Mouse (Mus musculus): ENCODE measurements around the gene Canx. TPM values are rescaled to one million over a fixed set of nuclear protein-coding genes. Genes with fewer than 3 reads are reported as not detected.
"Not testable (repeated sequence)": the region's sequence is repeated elsewhere in the genome, so short reads cannot be mapped to it uniquely, and the experiment has no call there.

The Canx gene
- 100 to 1,000 TPM in 24 of 26 experiments, 10 to 100 TPM in 2; 86.0 to 180 (median 131) TPM for total RNA-seq (2018; cell fraction: chromatin; rRNA removed)
- total RNA-seq (2018; cell fraction: cytosol; rRNA removed), result 100 to 1,000 TPM; 290 to 579 (median 440) TPM
- total RNA-seq (2018; cell fraction: nucleus; rRNA removed), result 100 to 1,000 TPM; 153 to 807 (median 584) TPM
- 353 to 731 TPM (median 370 TPM) in 3 replicates for polyA plus RNA-seq (2018)

DNA sequence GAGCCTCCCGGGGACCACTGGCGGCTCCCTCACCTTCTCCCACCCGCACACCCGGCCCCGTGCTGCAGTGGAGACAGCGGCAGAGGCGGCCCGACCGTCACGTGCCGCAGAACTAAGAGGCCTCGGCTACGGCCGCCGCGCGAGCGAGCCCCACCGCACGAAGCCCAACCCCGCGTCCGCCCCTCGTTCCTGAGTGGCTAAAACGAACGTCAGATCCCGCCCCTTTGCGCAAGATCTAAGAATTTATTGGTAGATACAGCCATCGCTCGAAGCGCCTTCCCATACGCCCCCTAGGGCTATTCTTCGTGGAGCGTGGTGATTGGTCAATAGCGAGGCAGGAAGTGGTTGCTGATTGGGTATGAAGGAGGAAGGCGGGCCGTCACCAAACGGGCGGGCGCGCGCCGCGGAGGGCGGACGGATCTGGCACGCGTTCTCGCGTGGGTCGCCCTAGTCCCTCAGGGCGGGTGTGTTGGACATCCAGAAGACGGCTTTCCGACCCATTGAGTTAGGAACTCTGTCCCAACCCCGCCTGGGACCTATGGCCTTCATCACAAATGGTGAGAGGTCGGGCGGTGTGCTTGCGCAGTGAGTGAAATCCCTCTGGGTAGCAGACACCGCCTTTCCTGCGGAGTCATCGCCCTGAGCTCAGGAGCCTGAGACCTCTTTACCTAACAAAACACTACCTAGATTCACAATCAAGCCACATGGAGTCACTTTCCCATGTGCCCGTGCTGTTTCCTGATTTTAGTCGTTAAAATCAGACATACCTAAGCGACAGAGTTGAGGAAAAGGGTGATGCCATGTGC lies at the start of gene Canx:
Canx (minus strand) TSS at position 178 of the 806 bp plus-strand sequence.
- Histone ChIP-seq H3K4me3 (ENCODE audit: inconsistent target) (peak within 1 kb of the TSS; percentile 84), H3K36me3 (ENCODE audit: inconsistent target) (no peaks in the 10 kb centered on the region), H3K27ac (peak within 1 kb of the TSS; percentile 82), H3K79me2 (ENCODE audit: inconsistent target) (peaks cover 45% of the 10 kb centered on the region)
- WGBS (ENCODE audit: missing documents), result 1% methylated on average over 64 of the region's 64 CpGs

DNA sequence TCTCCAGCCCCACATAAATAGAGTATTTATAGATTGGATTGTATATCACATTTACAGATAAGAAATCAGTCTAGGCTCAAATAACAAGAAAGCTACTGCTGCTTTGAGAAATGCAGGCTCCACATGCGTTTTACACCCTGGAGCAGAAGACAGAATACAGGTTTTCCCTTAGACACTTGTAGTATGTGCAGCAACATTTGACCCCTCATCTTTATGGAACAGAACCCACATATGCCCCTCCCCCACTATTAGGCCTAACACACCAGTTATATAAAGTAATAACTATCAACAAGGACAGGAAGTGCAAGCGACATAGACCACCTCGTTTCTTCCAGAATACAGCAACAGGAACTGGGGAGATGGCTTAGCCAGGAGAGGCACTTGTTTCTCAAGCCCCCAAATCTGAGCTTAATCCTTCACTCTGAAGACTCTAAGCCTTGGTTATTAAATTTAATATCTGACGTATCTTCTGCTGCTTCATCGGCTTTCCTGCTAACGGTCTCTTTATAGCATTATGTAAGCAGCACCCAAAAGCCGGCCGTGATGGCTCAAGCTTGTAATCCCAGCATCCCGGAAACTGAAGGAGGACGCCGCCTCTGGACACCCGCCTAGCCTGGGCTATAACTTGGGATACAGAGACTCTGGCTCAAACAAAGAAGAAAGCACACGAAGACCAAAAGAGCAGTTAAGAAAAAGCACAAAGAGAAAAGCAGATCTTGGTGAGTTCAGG lies 49.0 kb upstream of the Canx start:
- Histone ChIP-seq H3K4me3 (ENCODE audit: inconsistent target) (no peak overlapping the region), H3K27ac (no peak overlapping the region), H3K36me3 (ENCODE audit: inconsistent target) (0 out of 2 replicates have a peak, but pooled peaks cover 2% of the 10 kb centered on the region), H3K79me2 (ENCODE audit: inconsistent target) (peaks cover 11% of the 10 kb centered on the region)
- 93% methylated on average over 13 of the region's 13 CpGs for WGBS (ENCODE audit: missing documents)

DNA sequence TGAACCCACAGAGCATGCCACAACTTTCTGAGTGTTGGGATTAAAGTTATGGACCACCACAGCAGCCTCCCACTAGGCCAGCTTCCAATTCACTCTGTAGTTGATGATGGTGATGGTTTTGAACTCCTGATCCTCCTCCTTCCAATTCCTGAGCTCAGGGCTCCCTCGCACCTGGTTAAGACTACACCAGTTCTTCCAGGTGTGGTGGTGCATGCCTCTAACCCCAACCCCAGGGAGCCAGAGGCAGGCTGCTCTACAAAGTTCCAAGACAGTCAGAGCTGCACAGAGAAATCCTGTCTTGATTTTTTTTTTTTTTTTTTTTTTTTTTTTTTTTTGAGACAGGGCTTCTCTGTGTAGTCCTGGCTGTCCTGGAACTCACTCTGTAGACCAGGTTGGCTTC lies 48.1 kb upstream of the Canx start:
- WGBS (ENCODE audit: missing documents), result 100% methylated on average over 1 of the region's 1 CpGs
- Histone ChIP-seq H3K27ac (no peak overlapping the region), H3K79me2 (ENCODE audit: inconsistent target) (peaks cover 3% of the 10 kb centered on the region), H3K36me3 (ENCODE audit: inconsistent target) (no peaks in the 10 kb centered on the region), H3K4me3 (ENCODE audit: inconsistent target) (no peak overlapping the region)

DNA sequence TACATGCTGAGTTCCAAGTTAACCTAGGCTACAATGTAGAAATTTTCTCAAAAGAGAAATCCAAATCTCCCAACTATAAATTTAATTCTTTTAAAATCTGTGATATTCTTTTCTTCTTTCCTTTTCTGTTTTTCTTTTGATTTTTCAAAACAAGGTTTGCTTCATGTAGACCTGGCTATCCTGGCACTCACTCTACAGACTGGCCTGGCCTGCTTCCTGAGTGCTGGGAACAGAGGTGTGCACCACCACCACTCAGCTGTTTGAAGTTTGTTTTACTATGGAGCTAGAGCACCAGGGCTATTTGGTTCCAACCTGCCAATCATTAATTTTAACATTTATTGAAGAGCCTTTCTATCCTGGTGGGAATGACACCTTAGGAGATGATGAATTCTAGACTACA lies 47.6 kb upstream of the Canx start:
- H3K79me2 ChIP-seq (ENCODE audit: inconsistent target), result no peaks in the 10 kb centered on the region
- H3K4me3 ChIP-seq (ENCODE audit: inconsistent target), result no peak overlapping the region
- H3K36me3 ChIP-seq (ENCODE audit: inconsistent target), result no peaks in the 10 kb centered on the region
- H3K27ac ChIP-seq, result no peak overlapping the region

DNA sequence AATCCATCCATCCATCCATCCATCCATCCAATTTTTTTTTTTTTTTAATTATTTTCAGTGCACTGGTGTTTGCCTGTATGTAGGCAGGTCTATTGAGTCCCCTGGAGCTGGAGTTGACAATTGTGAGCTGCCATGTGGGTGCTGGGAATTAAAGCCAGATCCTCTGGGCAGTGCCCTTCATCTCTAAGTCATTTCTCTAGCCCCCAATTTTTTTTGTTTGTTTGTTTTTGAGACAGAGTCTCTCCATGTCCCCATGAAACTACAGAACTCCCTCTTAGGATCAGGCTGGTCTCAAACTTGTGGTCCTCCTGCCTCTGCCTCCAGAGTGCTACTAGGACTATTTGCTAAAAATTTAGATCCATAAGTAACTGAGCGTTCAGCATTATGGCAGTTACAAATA lies 46.4 kb upstream of the Canx start:
- H3K4me3 ChIP-seq (ENCODE audit: inconsistent target), result no peak overlapping the region
- H3K36me3 ChIP-seq (ENCODE audit: inconsistent target), result no peaks in the 10 kb centered on the region
- no peaks in the 10 kb centered on the region for H3K79me2 ChIP-seq (ENCODE audit: inconsistent target)
- no peak overlapping the region for H3K27ac ChIP-seq
- WGBS (ENCODE audit: missing documents), result 100% methylated on average over 1 of the region's 1 CpGs

DNA sequence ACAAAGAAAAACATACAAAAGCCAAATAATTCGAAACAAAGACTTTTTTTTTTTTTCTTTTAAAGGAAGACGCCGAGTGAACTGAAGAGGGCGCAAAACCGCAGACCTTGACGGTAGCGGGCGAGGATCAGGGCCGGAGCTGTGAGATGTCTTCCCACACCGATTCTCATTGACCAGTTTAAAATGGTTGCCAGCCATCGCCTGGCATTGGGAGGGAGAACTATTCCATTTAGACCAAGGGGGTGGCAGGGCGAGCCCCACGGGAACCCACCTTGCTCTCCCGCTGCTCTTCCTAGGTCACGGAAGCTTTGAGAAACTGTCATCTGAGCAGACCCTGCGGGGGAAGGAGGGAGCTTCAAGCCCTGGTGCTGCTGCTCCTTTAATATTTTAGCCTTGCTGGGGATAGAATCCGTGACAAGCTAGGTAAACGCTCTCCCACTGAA lies 45.9 kb upstream of the Canx start:
- H3K4me3 ChIP-seq (ENCODE audit: inconsistent target), result no peak overlapping the region
- H3K79me2 ChIP-seq (ENCODE audit: inconsistent target), result no peaks in the 10 kb centered on the region
- WGBS (ENCODE audit: missing documents), result 9% methylated on average over 18 of the region's 18 CpGs
- H3K36me3 ChIP-seq (ENCODE audit: inconsistent target), result no peaks in the 10 kb centered on the region
- no peak overlapping the region for H3K27ac ChIP-seq

DNA sequence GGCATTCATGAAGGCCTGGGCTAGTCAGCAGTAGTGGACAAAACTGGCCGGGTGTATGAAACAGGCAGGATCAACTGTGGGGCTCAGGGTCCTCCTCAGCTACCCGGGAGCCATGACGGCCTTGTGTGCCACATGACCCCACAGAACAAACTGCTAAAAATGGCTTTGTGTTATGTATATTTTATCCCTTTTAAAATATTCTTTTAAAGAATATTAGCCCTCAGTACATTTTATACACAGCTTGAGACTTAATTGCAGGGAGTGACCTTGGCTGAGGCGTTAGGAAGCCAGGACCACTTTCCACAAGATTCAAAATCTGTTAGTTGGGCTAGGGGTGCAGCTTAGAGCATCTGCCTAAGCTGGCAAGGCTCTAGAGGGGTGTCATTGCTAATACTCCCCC lies 45.5 kb upstream of the Canx start:
- WGBS (ENCODE audit: missing documents), result 90% methylated on average over 4 of the region's 4 CpGs
- Histone ChIP-seq H3K36me3 (ENCODE audit: inconsistent target) (no peaks in the 10 kb centered on the region), H3K27ac (no peak overlapping the region), H3K79me2 (ENCODE audit: inconsistent target) (no peaks in the 10 kb centered on the region), H3K4me3 (ENCODE audit: inconsistent target) (no peak overlapping the region)

DNA sequence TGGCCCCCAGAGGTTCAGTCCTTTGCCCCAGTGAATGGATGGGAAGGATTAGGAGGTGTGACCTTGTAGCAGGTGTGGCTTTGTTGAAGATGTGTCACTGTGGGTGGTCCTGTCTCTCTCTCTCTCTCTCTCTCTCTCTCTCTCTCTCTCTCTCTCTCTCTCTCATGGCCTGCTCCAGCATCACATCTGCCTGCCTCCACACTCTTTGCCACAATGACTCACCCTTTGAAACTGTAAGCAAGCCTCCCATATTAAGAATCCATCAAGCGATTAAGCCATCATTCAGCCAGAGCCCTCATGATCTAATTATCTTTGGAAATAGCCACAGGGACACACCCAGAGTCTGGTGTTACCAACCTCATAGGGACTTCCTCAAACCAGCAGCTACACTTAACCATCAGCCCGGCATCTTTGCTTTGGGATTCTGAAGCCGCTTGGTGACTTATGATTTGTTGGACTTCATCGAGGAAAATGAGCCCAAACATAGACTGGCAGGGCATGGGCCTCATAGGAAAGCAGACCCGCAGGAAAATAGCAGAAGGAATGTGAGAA lies 44.0 kb upstream of the Canx start:
- WGBS (ENCODE audit: missing documents), result 57% methylated on average over 5 of the region's 5 CpGs
- peak overlapping the region; percentile 50 for H3K27ac ChIP-seq
- no peak overlapping the region for H3K4me3 ChIP-seq (ENCODE audit: inconsistent target)
- no peaks in the 10 kb centered on the region for H3K36me3 ChIP-seq (ENCODE audit: inconsistent target)
- no peaks in the 10 kb centered on the region for H3K79me2 ChIP-seq (ENCODE audit: inconsistent target)

DNA sequence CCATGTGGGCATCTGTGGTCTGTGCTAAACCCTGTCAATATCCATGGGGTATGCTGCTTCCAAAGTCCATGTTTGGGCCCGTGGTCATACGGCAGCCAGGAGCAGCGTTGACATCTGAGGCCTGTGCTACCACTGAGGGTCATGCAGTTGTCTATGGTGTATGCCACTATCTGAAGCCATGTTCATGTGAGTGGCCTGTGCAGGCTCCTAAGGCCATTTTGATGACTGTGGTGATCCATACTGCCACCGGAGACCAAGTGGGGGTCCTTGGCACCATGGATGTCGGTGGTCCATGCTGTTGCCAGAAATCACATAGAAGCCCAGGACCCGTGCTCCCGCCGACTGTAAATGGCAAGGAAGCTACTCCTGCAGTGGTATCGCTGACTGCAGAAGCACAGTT lies 42.1 kb upstream of the Canx start:
- Histone ChIP-seq H3K79me2 (ENCODE audit: inconsistent target) (no peaks in the 10 kb centered on the region), H3K36me3 (ENCODE audit: inconsistent target) (no peaks in the 10 kb centered on the region), H3K27ac (no peak overlapping the region), H3K4me3 (ENCODE audit: inconsistent target) (no peak overlapping the region)
- WGBS (ENCODE audit: missing documents), result 97% methylated on average over 9 of the region's 9 CpGs

DNA sequence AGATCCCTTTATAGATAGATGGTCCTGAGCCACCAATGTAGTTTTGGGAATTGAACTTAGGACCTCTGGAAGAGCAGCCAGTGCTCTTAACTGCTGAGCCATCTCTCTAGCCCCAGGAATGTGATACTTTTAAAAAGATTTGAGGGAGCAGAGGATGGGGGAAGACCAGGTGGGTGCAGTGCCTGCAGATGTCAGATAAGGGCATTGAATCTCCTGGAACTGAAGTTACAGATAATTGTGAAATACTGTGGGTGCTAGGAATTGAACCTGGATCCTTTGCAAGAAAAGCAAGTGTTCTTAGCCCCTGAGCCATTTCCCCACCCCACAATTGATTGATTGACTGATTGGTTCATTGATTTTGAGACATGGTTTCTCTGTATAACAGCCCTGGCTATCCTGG lies 39.8 kb upstream of the Canx start:
- H3K4me3 ChIP-seq (ENCODE audit: inconsistent target), result no peak overlapping the region
- H3K27ac ChIP-seq, result no peak overlapping the region
- H3K36me3 ChIP-seq (ENCODE audit: inconsistent target), result no peaks in the 10 kb centered on the region
- H3K79me2 ChIP-seq (ENCODE audit: inconsistent target), result no peaks in the 10 kb centered on the region

DNA sequence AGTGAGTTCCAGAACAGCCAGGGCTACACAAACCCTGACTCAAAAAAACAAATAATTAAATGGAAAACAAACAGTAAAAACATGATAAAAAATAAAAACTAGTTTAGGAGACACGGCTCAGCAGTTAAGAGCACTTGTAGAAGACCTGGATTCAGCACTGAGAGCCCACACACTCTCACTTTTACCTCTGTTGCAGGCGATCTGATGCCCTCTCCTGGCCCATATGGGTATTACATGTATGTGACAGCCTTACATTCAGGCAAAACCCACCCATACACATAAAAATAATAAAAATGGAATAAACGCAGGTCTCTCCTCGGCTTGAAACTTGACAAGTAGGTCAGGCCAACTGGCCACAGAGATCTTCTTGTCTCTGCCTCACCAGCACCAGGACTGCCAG lies 39.1 kb upstream of the Canx start:
- H3K79me2 ChIP-seq (ENCODE audit: inconsistent target), result no peaks in the 10 kb centered on the region
- H3K36me3 ChIP-seq (ENCODE audit: inconsistent target), result no peaks in the 10 kb centered on the region
- no peak overlapping the region for H3K27ac ChIP-seq
- WGBS (ENCODE audit: missing documents), result 4% methylated on average over 4 of the region's 4 CpGs
- no peak overlapping the region for H3K4me3 ChIP-seq (ENCODE audit: inconsistent target)

DNA sequence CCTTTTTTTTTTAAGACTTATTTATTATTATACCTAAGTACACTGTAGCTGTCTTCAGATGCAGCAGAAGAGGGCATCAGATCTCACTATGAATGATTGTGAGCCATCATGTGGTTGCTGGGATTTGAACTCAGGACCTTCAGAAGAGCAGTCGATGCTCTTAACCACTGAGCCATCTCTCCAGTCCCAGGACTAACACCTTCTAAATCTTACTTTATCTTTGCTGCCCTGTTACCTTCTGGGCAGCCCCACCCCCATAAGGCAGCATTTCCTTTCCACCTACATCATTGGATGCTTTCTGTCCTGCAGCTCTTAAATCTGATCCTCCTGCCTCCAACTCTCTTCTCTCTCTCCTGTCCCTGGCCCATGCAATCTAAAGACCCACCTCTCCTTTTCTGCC lies 35.8 kb upstream of the Canx start:
- H3K27ac ChIP-seq; H3K36me3 ChIP-seq (ENCODE audit: inconsistent target); H3K4me3 ChIP-seq (ENCODE audit: inconsistent target); H3K79me2 ChIP-seq (ENCODE audit: inconsistent target): not testable (repeated sequence)
- WGBS (ENCODE audit: missing documents), result 73% methylated on average over 1 of the region's 1 CpGs

DNA sequence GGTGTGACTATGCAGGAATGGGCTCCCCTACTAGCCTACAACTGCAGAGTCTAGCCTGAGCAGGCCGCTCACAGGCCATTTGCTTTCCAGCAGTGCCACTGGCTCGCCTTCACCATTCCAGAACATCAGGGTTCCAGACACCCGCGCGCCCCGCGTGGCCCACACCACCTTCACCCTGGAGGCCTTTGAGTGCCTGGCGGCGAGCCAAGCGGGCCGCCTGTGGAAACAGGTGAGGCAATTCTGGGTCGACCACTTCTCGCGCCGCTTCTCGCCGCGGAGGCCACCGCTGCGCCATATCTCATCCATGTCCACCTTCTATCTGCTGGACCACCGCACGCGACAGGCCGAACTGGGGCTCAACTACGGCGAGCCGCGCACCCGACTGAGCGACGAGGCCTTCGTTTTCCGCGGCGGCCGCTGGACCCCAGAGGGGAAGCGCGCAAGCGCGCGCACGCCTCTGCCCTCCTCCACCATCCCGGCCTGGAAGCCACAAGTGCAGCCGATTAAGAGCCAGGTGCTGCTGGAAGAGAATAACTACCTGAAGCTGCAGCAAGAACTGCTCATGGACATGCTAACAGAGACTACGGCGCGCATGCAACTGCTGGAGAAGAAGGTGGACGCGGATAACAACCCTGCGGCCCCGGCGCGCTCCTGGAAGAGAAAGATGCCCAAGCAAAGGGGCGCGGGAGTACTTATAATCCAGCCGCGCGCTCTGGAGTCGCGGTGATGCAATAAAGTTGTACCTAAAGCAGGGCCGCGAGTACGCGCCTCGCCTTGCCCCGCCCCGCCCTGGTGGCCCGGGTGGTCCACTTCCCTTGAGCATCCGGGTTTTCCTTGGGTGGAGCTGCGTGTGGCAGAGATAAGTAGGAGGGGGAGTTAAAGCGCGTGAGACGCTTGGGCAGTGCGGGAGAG lies 33.7 kb upstream of the Canx start:
- Histone ChIP-seq H3K79me2 (ENCODE audit: inconsistent target) (no peaks in the 10 kb centered on the region), H3K36me3 (ENCODE audit: inconsistent target) (no peaks in the 10 kb centered on the region), H3K4me3 (ENCODE audit: inconsistent target) (peak overlapping the region; percentile 40), H3K27ac (no peak overlapping the region)
- WGBS (ENCODE audit: missing documents), result 6% methylated on average over 68 of the region's 74 CpGs

DNA sequence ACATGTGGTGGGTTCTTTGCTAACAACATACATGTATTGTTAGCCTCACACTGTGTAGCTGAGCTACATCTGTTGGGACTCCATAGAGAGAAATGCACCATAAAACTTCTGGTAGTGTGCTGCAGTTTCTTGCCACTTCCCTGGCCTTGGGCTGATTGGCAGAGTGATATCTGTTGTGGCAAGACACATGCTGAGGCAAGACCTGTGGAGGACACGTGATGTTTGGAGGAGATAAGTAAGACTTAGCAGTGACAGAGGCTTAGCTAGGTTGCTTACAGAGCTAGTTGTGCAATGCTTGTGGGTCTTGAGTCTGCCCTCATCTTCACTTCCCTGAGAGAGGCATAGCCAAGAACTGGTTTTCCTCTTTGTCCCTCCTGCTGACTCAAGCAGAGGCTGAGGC lies 29.9 kb upstream of the Canx start:
- Histone ChIP-seq H3K36me3 (ENCODE audit: inconsistent target) (no peaks in the 10 kb centered on the region), H3K27ac (peak overlapping the region; percentile 3; the same call in 1 of the 2 replicates), H3K4me3 (ENCODE audit: inconsistent target) (no peak overlapping the region), H3K79me2 (ENCODE audit: inconsistent target) (no peaks in the 10 kb centered on the region)
- 18% methylated on average over 1 of the region's 1 CpGs for WGBS (ENCODE audit: missing documents)
